Mouse (Mus musculus) liver, embryonic 16.5 days (tissue): Measurements from ENCODE around the gene Agtrap. TPM values are rescaled to one million over a fixed set of nuclear protein-coding genes. Genes with fewer than 3 reads are reported as not detected.

Source experiments
- ATAC-seq: fragments of 200-750 bp; cut with Nextera tagmentation; 2 replicates; pipeline ENCODE4 v1.8.0; 2017; ENCODE audit warnings: low read depth, mild to moderate bottlenecking, moderate number of reproducible peaks, moderate library complexity
- H3K27ac ChIP-seq: fragments of 300-500 bp; sonication (generic); 2 replicates; pipeline ENCODE4 v1.5.1; 2014; ENCODE audit warnings: mild to moderate bottlenecking, low read length
- H3K27me3 ChIP-seq: fragments of 300-500 bp; sonication (generic); 2 replicates; pipeline ENCODE4 v1.6.1; 2014; ENCODE audit warnings: low read depth, low read length, mixed read lengths; ENCODE audit not compliant: control insufficient read depth, insufficient read depth
- H3K36me3 ChIP-seq: fragments of 300-500 bp; sonication (generic); 2 replicates; pipeline ENCODE4 v1.6.1; 2014; ENCODE audit warnings: mild to moderate bottlenecking; ENCODE audit not compliant: control insufficient read depth, insufficient read depth
- H3K4me1 ChIP-seq: fragments of 300-500 bp; sonication (generic); 2 replicates; pipeline ENCODE4 v1.6.1; 2014; ENCODE audit warnings: low read depth, low read length, mixed read lengths; ENCODE audit not compliant: control insufficient read depth
- H3K4me2 ChIP-seq: fragments of 300-500 bp; sonication (generic); 2 replicates; pipeline ENCODE4 v1.6.1; 2014; ENCODE audit warnings: low read depth, low read length, mixed read lengths
- H3K4me3 ChIP-seq: fragments of 300-500 bp; sonication (generic); 2 replicates; pipeline ENCODE4 v1.5.1; 2014; ENCODE audit warnings: low read depth, mild to moderate bottlenecking, low read length
- H3K9ac ChIP-seq: fragments of 300-500 bp; sonication (generic); 2 replicates; pipeline ENCODE4 v1.6.1; 2014; ENCODE audit warnings: low read depth, low read length
- H3K9me3 ChIP-seq: fragments of 300-500 bp; sonication (generic); replicated peaks from 2 replicates; pipeline ENCODE4 v1.6.1; 2016; ENCODE audit warnings: low read length; ENCODE audit not compliant: control insufficient read depth
- WGBS: fragments of 180-500 bp; shearing (Covaris S2); extraction: QIAGEN DNeasy Blood & Tissue Kit; methylation state at CpG from one replicate; pipeline ENCODE4 v1.1.7; 2014; ENCODE audit not compliant: insufficient replicate concordance; 5-methylcytosine and 5-hydroxymethylcytosine counted together
- polyA plus RNA-seq: library from polyadenylated mRNA; unstranded; fragments of >200 nt; fragmentation: Nextera tagmentation; extraction: Ambion mirVana; gene quantifications from 2 replicates; pipeline ENCODE4 v1.2.1, GENCODE M21; 2015

Gene Agtrap
- polyA plus RNA-seq, 1 experiment from 2014 or later = 9.4 TPM

- Histone ChIP-seq H3K9ac (no peak overlapping the region), H3K27ac (no peak overlapping the region), H3K27me3 (no peaks in the 10 kb centered on the region), H3K4me1 (no peaks in the 10 kb centered on the region), H3K4me3 (no peak overlapping the region), H3K9me3 (no peaks in the 10 kb centered on the region), H3K36me3 (no peaks in the 10 kb centered on the region), H3K4me2 (no peak overlapping the region)
- 66% methylated on average over 5 of the region's 5 CpGs for WGBS
- no peak for ATAC-seq
These were observed 6.3 kb upstream of the Agtrap start for GRCm38 (mm10) chr4:148094161-148094560.

- Histone ChIP-seq H3K9me3 (no peaks in the 10 kb centered on the region), H3K36me3 (no peaks in the 10 kb centered on the region), H3K27ac (no peak overlapping the region), H3K9ac (no peak overlapping the region), H3K27me3 (no peaks in the 10 kb centered on the region), H3K4me3 (no peak overlapping the region), H3K4me2 (no peak overlapping the region), H3K4me1 (peaks cover 3% of the 10 kb centered on the region; the same call in 1 of the 2 replicates)
- ATAC-seq = no peak
- WGBS = 73% methylated on average over 11 of the region's 11 CpGs
These were observed 4.9 kb upstream of the Agtrap start for GRCm38 (mm10) chr4:148092551-148093271.

DNA sequence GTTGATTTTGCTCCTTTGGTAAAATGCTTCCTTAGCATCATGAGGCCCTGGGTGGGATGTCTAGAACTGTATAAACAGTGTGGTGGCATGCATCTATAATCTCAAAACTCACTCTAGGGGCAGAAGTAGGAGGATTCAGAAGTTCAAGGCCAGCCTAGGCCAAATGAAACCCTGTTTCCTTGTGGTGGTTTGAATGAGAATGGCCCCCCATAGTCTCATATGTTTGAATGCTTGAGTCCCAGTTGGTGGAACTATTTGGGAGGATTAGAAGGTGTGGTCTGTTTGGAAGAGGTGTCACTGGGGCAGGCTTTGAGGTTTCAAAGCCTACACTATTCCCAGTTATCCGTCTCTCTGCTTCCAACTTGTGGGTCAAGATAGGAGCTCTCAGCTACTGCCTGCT lies 3.4 kb upstream of the Agtrap start:
- H3K4me1 ChIP-seq = peaks cover 13% of the 10 kb centered on the region
- H3K4me3 ChIP-seq = no peak overlapping the region
- H3K9me3 ChIP-seq = no peaks in the 10 kb centered on the region
- no peaks in the 10 kb centered on the region for H3K36me3 ChIP-seq
- WGBS = 78% methylated on average over 1 of the region's 1 CpGs
- ATAC-seq = no peak
- no peak overlapping the region for H3K27ac ChIP-seq
- no peak overlapping the region for H3K4me2 ChIP-seq
- H3K27me3 ChIP-seq = no peaks in the 10 kb centered on the region
- H3K9ac ChIP-seq = no peak overlapping the region

DNA sequence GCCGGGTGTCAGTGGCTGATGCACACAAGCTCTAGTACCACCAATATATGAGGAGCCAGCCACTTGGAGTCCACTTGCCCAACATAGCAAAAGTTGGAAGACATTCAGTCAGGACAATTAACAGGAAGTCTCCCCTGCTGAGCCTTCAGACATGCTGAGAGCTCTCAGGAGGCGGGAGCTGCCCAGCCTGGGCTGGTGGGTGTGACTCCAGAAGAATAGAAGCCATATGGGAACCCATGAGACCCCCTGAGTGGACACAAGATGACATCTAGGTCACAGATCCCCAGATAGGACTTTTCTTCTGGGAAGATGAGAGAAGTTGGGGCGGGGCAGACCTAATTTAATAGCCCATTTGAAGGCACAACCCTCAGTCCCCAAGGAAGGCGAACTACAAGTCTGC lies 1.3 kb upstream of the Agtrap start:
- no peak for ATAC-seq
- no peaks in the 10 kb centered on the region for H3K36me3 ChIP-seq
- no peaks in the 10 kb centered on the region for H3K27me3 ChIP-seq
- no peak overlapping the region for H3K27ac ChIP-seq
- no peak overlapping the region for H3K4me3 ChIP-seq
- no peaks in the 10 kb centered on the region for H3K9me3 ChIP-seq
- WGBS = 75% methylated on average over 4 of the region's 4 CpGs
- H3K4me2 ChIP-seq = no peak overlapping the region
- H3K9ac ChIP-seq = no peak overlapping the region
- H3K4me1 ChIP-seq = peaks cover 23% of the 10 kb centered on the region

GRCm38 (mm10) chr4:148087091-148087906 lies 532 bp downstream of the Agtrap start:
- ATAC-seq = peak; percentile 13
- peak overlapping the region; percentile 84 for H3K9ac ChIP-seq
- peaks cover 42% of the 10 kb centered on the region for H3K4me1 ChIP-seq
- no peaks in the 10 kb centered on the region for H3K9me3 ChIP-seq
- H3K4me2 ChIP-seq = peak overlapping the region; percentile 89
- H3K36me3 ChIP-seq = no peaks in the 10 kb centered on the region
- peak overlapping the region; percentile 67 for H3K27ac ChIP-seq
- H3K27me3 ChIP-seq = no peaks in the 10 kb centered on the region
- WGBS = 5% methylated on average over 30 of the region's 30 CpGs
- H3K4me3 ChIP-seq = peak overlapping the region; percentile 78

DNA sequence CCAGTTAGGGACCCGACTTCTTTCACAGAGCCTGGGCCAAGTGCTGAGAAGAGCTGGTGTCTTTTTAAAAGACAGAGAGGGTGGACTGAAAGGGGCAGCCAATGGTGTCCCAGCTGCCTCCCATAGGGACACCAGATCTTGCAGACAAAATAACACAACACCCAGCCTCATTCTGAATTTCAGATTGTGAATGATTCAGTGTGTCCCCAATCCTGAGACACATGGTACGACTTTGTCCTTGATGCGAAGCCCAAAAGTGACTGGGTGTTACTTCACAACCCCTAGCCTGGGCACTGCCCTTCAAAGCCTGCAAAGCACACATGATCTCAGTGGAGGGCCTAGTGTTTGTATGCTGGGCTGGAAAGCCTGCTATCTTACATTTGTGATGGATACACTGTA lies 1.9 kb downstream of the Agtrap start:
- H3K4me3 ChIP-seq = no peak overlapping the region
- 73% methylated on average over 3 of the region's 3 CpGs for WGBS
- no peak overlapping the region for H3K9ac ChIP-seq
- 0 out of 2 replicates have a peak, but pooled peaks cover 4% of the 10 kb centered on the region for H3K36me3 ChIP-seq
- peaks cover 44% of the 10 kb centered on the region for H3K4me1 ChIP-seq
- peak overlapping the region; percentile 89; the same call in 1 of the 2 replicates for H3K4me2 ChIP-seq
- H3K27me3 ChIP-seq = no peaks in the 10 kb centered on the region
- no peaks in the 10 kb centered on the region for H3K9me3 ChIP-seq
- no peak overlapping the region for H3K27ac ChIP-seq
- no peak for ATAC-seq

- WGBS = 55% methylated on average over 9 of the region's 10 CpGs
- Histone ChIP-seq H3K27ac (0 out of 2 replicates have a peak overlapping the region, but pooled peaks have one; percentile 20), H3K4me3 (no peak overlapping the region), H3K4me2 (no peak overlapping the region), H3K36me3 (0 out of 2 replicates have a peak, but pooled peaks cover 4% of the 10 kb centered on the region), H3K4me1 (peaks cover 44% of the 10 kb centered on the region), H3K9ac (no peak overlapping the region), H3K27me3 (no peaks in the 10 kb centered on the region), H3K9me3 (no peaks in the 10 kb centered on the region)
- no peak for ATAC-seq
These were observed 2.5 kb downstream of the Agtrap start for GRCm38 (mm10) chr4:148085131-148085906.

DNA sequence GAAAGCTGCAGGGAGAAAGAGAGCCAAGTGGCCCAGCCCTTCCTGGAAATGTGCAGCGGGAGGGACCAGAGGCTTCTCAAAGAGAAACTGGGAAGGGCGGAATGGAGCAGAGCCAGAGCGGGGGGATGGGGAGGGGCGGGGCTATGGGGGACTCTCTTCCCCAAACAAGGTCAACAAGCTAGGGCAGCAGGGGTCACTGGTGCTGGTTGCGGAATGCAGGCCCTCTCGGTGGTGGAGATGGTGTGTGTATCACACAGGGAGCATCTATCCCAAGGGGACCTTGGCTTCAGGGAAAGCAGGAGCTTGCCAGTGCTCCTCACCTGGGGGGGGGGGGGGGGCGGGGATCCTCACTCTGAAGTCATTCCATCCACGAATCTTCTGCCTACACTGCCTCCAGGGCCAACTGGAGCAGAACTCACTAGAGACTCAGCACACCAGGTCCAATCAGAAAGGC lies 3.5 kb downstream of the Agtrap start:
- 28% methylated on average over 7 of the region's 8 CpGs for WGBS
- Histone ChIP-seq H3K4me2 (0 out of 2 replicates have a peak overlapping the region, but pooled peaks have one; percentile 22), H3K36me3 (0 out of 2 replicates have a peak, but pooled peaks cover 4% of the 10 kb centered on the region), H3K4me1 (peaks cover 44% of the 10 kb centered on the region), H3K9me3 (no peaks in the 10 kb centered on the region), H3K9ac (no peak overlapping the region; the same call in 1 of the 2 replicates), H3K27ac (peak overlapping the region; percentile 64; the same call in 1 of the 2 replicates), H3K4me3 (no peak overlapping the region), H3K27me3 (no peaks in the 10 kb centered on the region)
- ATAC-seq = peak; percentile 31
